Mouse (Mus musculus) liver, embryonic 13.5 days (tissue): ENCODE data around the gene Pld2. TPM values are rescaled to one million over a fixed set of nuclear protein-coding genes. Genes with fewer than 3 reads are reported as not detected.
A peak's percentile ranks its signal among the peaks of the same experiment; 100 is the strongest.
"Not testable (repeated sequence)": the region's sequence is repeated elsewhere in the genome, so short reads cannot be mapped to it uniquely, and the experiment has no call there.

Experiments used
- ATAC-seq: fragments of 200-750 bp; cut with Nextera tagmentation; 2 replicates; pipeline ENCODE4 v1.8.0; 2017; ENCODE audit warnings: low read depth, mild to moderate bottlenecking, moderate number of reproducible peaks, moderate library complexity
- DNase-seq: peaks from one replicate; pipeline ENCODE4 v3.0.0; 2022
- H3K27ac ChIP-seq: fragments of 300-500 bp; sonication (generic); 2 replicates; pipeline ENCODE4 v1.5.1; 2015; ENCODE audit warnings: moderate library complexity, mild to moderate bottlenecking, inconsistent platforms
- H3K27me3 ChIP-seq: fragments of 300-500 bp; sonication (generic); 2 replicates; pipeline ENCODE4 v1.6.1; 2015; ENCODE audit warnings: mild to moderate bottlenecking, inconsistent platforms
- H3K36me3 ChIP-seq: fragments of 300-500 bp; sonication (generic); 2 replicates; pipeline ENCODE4 v1.6.1; 2015; ENCODE audit warnings: mild to moderate bottlenecking, inconsistent platforms
- H3K4me1 ChIP-seq: fragments of 300-500 bp; sonication (generic); replicated peaks from 2 replicates; pipeline ENCODE4 v1.6.1; 2015; ENCODE audit warnings: inconsistent platforms
- H3K4me2 ChIP-seq: fragments of 300-500 bp; sonication (generic); 2 replicates; pipeline ENCODE4 v1.6.1; 2015; ENCODE audit warnings: inconsistent platforms, mild to moderate bottlenecking, moderate library complexity
- H3K4me3 ChIP-seq: fragments of 300-500 bp; sonication (generic); replicated peaks from 2 replicates; pipeline ENCODE4 v1.5.1; 2015; ENCODE audit warnings: mild to moderate bottlenecking, inconsistent platforms
- H3K9ac ChIP-seq: fragments of 300-500 bp; sonication (generic); 2 replicates; pipeline ENCODE4 v1.6.1; 2015; ENCODE audit warnings: mild to moderate bottlenecking, inconsistent platforms
- H3K9me3 ChIP-seq: fragments of 300-500 bp; sonication (generic); replicated peaks from 2 replicates; pipeline ENCODE4 v1.6.1; 2016; ENCODE audit warnings: inconsistent platforms
- WGBS: fragments of 180-500 bp; shearing (Covaris S2); methylation state at CpG from one replicate; pipeline ENCODE4 v1.1.7; 2015; ENCODE audit not compliant: insufficient replicate concordance; 5-methylcytosine and 5-hydroxymethylcytosine counted together
- polyA plus RNA-seq: library from polyadenylated mRNA; unstranded; fragments of >200 nt; fragmentation: Nextera tagmentation; extraction: Ambion mirVana; gene quantifications from 2 replicates; pipeline ENCODE4 v1.2.1, GENCODE M21; 2015

Pld2 gene
- polyA plus RNA-seq, 1 experiment from 2014 or later: 1.3 TPM

DNA sequence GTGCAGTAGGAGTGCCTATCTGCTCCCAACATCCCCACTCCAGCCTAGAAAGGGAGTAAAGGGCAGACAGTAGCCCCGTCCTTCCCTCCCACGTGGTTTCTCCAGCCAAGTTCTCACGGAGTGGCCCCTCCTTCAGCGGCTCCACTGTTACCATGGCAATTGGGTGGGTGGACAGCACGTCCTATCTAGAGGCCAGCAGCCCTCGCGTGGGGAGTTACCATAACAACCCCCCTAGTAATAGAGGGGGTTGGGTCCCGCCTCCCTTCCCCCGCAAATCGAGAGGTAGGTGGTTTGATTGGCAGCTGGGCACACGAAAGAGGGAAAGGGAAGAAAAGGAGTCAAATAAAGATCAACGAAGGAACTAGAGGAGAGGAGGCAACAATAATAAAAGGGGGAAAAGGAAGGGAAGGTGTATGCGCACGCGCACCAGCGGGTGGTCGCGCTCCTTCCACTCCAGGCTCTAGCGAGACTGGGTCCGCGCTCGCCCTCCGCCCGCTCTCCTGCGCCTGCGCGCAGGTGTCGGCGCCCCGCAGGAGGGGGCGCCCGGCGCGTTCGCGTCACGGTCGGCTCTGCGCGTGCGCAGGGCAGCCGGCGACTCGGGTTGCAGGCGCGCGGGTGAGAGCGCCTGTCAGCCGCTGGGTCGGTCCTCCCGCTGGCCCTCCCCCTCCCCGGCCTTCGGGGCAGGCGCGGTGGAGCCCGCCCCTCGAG is 22.6 kb downstream of the Pld2 start, which contains the start of gene Mink1:
Mink1 (plus strand) TSS at position 595 of the 708 bp plus-strand sequence.
- peak within 1 kb of the TSS; percentile 86 for H3K4me3 ChIP-seq

DNA sequence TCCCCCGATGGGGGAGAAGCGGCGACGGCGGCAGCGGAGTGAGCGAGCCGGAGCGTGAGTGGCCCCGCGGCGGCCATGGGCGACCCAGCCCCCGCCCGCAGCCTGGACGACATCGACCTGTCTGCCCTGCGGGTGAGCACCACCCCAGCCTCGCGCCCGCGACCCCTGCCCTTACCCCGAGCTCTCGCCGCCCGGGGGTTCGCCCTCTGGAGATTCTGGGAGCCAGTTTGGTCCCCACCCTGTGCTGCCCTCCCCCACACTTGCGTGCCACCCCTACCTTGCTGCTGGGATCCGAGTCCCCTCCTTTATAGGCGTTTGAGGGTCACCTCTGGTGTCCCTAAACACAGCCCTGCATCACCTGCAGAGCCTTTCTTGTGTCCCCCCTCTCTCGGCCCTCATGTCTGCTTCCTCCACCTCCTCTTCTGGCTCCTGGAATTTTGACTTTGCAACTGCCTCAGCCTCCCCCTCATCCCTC is 23.2 kb downstream of the Pld2 start:
- ATAC-seq: no peak
- H3K27me3 ChIP-seq: no peaks in the 10 kb centered on the region
- peaks cover 51% of the 10 kb centered on the region for H3K4me1 ChIP-seq
- no peaks in the 10 kb centered on the region for H3K9me3 ChIP-seq
- peaks cover 4% of the 10 kb centered on the region; the same call in 1 of the 2 replicates for H3K36me3 ChIP-seq
- H3K27ac ChIP-seq: peak overlapping the region; percentile 77
- H3K9ac ChIP-seq: peak overlapping the region; percentile 88
- WGBS: under 1% methylated on average over 23 of the region's 31 CpGs
- H3K4me2 ChIP-seq: peak overlapping the region; percentile 98
- no peak for DNase-seq
- peak overlapping the region; percentile 86 for H3K4me3 ChIP-seq

More for the DNA sequence above, 22.6 kb downstream of the Pld2 start, which contains the start of gene Mink1:
- peak within 1 kb of the TSS; percentile 77 for H3K27ac ChIP-seq
- DNase-seq: peak; percentile 79
- H3K9me3 ChIP-seq: no peaks in the 10 kb centered on the region
- peak; percentile 83 for ATAC-seq
- H3K4me2 ChIP-seq: peak within 1 kb of the TSS; percentile 98
- under 1% methylated on average over 53 of the region's 57 CpGs for WGBS
- no peaks in the 10 kb centered on the region for H3K27me3 ChIP-seq
- H3K4me1 ChIP-seq: peaks cover 48% of the 10 kb centered on the region
- H3K36me3 ChIP-seq: 0 out of 2 replicates have a peak, but pooled peaks cover 3% of the 10 kb centered on the region
- H3K9ac ChIP-seq: peak within 1 kb of the TSS; percentile 88

GRCm38 (mm10) chr11:70563470-70564275 is 23.8 kb downstream of the Pld2 start:
- no peaks in the 10 kb centered on the region for H3K27me3 ChIP-seq
- 4% methylated on average over 25 of the region's 25 CpGs for WGBS

DNA sequence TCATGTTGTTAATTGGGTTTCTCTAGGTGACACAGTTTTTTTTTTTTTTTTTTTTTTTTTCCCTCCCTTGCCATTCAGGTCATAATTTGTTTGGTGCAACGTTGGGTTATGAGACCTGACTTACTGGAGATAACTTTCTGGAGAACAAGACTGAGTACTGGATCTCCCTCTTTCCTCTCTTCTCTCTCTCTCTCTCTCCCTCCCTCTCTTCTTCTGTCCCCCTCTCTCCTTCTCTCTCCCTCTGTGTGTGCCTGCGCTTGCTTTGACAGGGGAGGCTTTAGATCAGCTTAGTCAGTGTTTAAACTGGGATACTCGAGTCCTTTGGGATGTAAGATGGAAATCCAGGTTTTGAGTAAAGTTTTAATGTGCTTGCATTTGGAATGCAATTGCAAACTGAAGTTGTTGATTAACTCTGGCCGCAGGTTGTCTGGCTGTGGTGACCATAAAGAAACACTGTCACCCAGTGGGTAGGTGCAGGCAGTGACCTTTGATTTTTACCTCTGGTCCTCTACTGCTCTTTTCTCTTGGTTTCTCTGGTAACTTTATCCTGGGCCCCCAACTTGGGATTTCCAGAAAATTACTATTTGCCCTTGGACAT is 24.5 kb downstream of the Pld2 start:
- H3K9ac ChIP-seq: peak overlapping the region; percentile 88
- peak overlapping the region; percentile 86 for H3K4me3 ChIP-seq
- H3K4me2 ChIP-seq: peak overlapping the region; percentile 98
- H3K27me3 ChIP-seq: no peaks in the 10 kb centered on the region
- DNase-seq (no peak), ATAC-seq (no peak)
- H3K27ac ChIP-seq: peak overlapping the region; percentile 77
- peaks cover 8% of the 10 kb centered on the region; the same call in 1 of the 2 replicates for H3K36me3 ChIP-seq
- H3K9me3 ChIP-seq: no peaks in the 10 kb centered on the region
- WGBS: 47% methylated on average over 4 of the region's 4 CpGs
- peaks cover 58% of the 10 kb centered on the region for H3K4me1 ChIP-seq

More at GRCm38 (mm10) chr11:70563470-70564275, 23.8 kb downstream of the Pld2 start:
- peaks cover 57% of the 10 kb centered on the region for H3K4me1 ChIP-seq
- peaks cover 8% of the 10 kb centered on the region; the same call in 1 of the 2 replicates for H3K36me3 ChIP-seq
- peak overlapping the region; percentile 77 for H3K27ac ChIP-seq
- no peak for ATAC-seq
- peak overlapping the region; percentile 88 for H3K9ac ChIP-seq
- peak overlapping the region; percentile 86 for H3K4me3 ChIP-seq
- H3K9me3 ChIP-seq: no peaks in the 10 kb centered on the region
- no peak for DNase-seq
- H3K4me2 ChIP-seq: peak overlapping the region; percentile 98

GRCm38 (mm10) chr11:70566586-70566985 is 26.7 kb downstream of the Pld2 start:
- no peak for DNase-seq
- Histone ChIP-seq H3K4me2 (no peak overlapping the region), H3K27me3 (no peaks in the 10 kb centered on the region), H3K4me1 (peaks cover 79% of the 10 kb centered on the region), H3K9ac (no peak overlapping the region), H3K36me3 (peaks cover 8% of the 10 kb centered on the region; the same call in 1 of the 2 replicates), H3K4me3 (no peak overlapping the region), H3K27ac (no peak overlapping the region), H3K9me3 (no peaks in the 10 kb centered on the region)
- WGBS: 80% methylated on average over 7 of the region's 7 CpGs
- no peak for ATAC-seq

DNA sequence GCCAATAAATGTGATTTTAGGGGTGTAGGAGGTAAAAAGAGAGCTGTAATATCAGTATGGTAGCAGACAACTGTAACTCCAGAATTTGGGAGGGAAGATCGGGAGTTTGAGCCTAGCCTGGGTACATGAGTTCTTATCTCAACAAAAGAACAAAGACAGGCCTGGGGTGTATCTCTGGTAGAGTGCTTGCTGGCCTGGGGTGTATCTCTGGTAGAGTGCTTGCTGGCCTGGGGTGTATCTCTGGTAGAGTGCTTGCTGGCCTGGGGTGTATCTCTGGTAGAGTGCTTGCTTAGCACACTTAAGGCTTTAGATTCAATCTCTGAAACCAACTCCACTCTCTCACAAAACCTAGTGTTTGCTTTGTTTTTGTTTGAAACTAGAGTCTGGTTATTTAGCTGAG is 30.8 kb downstream of the Pld2 start:
- H3K4me2 ChIP-seq, H3K9ac ChIP-seq, H3K27me3 ChIP-seq, H3K4me3 ChIP-seq, H3K9me3 ChIP-seq, H3K27ac ChIP-seq: not testable (repeated sequence)
- DNase-seq: peak; percentile 26
- H3K36me3 ChIP-seq: peaks cover 12% of the 10 kb centered on the region
- H3K4me1 ChIP-seq: peaks cover 64% of the 10 kb centered on the region
- 8% methylated on average over 1 of the region's 1 CpGs for WGBS
- peak; percentile 82 for ATAC-seq

GRCm38 (mm10) chr11:70571641-70572040 is 31.8 kb downstream of the Pld2 start:
- Histone ChIP-seq H3K36me3 (peaks cover 11% of the 10 kb centered on the region), H3K9me3 (no peaks in the 10 kb centered on the region), H3K27me3 (no peaks in the 10 kb centered on the region), H3K4me1 (peaks cover 58% of the 10 kb centered on the region), H3K4me3 (no peak overlapping the region), H3K9ac (no peak overlapping the region), H3K27ac (no peak overlapping the region), H3K4me2 (no peak overlapping the region)
- no peak for ATAC-seq
- 67% methylated on average over 1 of the region's 1 CpGs for WGBS
- DNase-seq: no peak

GRCm38 (mm10) chr11:70572348-70572902 is 32.6 kb downstream of the Pld2 start:
- DNase-seq: no peak
- Histone ChIP-seq H3K36me3 (peaks cover 10% of the 10 kb centered on the region), H3K9ac (no peak overlapping the region), H3K4me3 (no peak overlapping the region), H3K9me3 (no peaks in the 10 kb centered on the region), H3K4me2 (peak overlapping the region; percentile 10; the same call in 1 of the 2 replicates), H3K4me1 (peaks cover 65% of the 10 kb centered on the region), H3K27me3 (no peaks in the 10 kb centered on the region), H3K27ac (0 out of 2 replicates have a peak overlapping the region, but pooled peaks have one; percentile 5)
- peak; percentile 47; the same call in 1 of the 2 replicates for ATAC-seq
- 28% methylated on average over 5 of the region's 5 CpGs for WGBS

DNA sequence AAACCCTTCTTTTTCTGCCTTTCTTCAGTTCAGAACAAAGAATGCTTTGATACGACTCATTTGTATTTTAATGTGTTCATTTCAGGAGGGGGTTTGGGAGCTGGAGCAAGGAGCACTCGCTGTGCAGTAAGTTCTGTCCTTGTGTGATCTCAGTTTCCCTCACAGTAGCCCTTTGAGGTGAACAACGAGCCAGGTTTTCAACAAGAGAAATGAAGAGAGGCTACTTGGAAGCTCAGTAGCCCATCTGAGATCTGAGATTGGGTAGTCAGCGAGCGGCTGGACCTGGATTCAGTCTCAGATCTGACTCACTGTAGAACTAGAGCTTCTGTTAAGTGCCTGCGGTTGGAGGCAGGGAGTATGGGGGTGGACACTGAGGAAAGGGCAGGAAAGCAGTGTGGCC is 34.0 kb downstream of the Pld2 start:
- no peaks in the 10 kb centered on the region for H3K27me3 ChIP-seq
- ATAC-seq (no peak), DNase-seq (no peak)
- 73% methylated on average over 6 of the region's 6 CpGs for WGBS
- H3K27ac ChIP-seq: no peak overlapping the region
- peaks cover 70% of the 10 kb centered on the region for H3K4me1 ChIP-seq
- H3K9me3 ChIP-seq: no peaks in the 10 kb centered on the region
- no peak overlapping the region for H3K4me3 ChIP-seq
- H3K36me3 ChIP-seq: peaks cover 4% of the 10 kb centered on the region; the same call in 1 of the 2 replicates
- no peak overlapping the region for H3K9ac ChIP-seq
- H3K4me2 ChIP-seq: no peak overlapping the region

GRCm38 (mm10) chr11:70577201-70577600 is 37.3 kb downstream of the Pld2 start:
- no peak for ATAC-seq
- H3K4me2 ChIP-seq: no peak overlapping the region
- H3K36me3 ChIP-seq: peaks cover 4% of the 10 kb centered on the region; the same call in 1 of the 2 replicates
- 54% methylated on average over 3 of the region's 3 CpGs for WGBS
- no peaks in the 10 kb centered on the region for H3K9me3 ChIP-seq
- H3K27me3 ChIP-seq: no peaks in the 10 kb centered on the region
- no peak for DNase-seq
- H3K4me1 ChIP-seq: peaks cover 66% of the 10 kb centered on the region
- H3K27ac ChIP-seq: no peak overlapping the region
- H3K4me3 ChIP-seq: no peak overlapping the region
- no peak overlapping the region for H3K9ac ChIP-seq
